Mouse (Mus musculus): ENCODE results near the gene Tmem217.

DNA sequence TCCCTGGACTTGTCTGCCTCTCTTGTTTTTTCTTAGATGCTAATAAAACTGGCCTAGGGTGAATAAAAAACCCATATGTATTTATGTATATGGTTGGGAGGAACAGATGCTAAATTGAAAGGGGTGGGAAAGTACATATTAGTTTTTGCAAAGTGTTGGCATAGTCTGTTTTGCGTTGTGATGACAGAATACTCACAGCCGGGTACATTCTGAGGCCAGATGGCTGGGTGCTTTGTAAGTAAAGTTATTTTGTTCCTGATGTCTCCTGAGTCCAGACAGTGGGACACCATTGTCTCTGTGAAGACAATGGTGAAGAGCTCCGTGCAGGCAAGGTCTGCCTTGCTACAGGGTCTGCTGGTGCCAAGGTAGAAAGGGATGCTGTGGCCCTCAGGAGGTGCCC, 32.6 kb upstream of the Tmem217 start:
- no peak for TF ChIP-seq CTCF (IDR thresholded peaks at IDR 0.05; ENCODE audit: control insufficient read depth, insufficient read depth, insufficient replicate concordance, low read depth, low read length)
- no peak for TF ChIP-seq POLR2A (IDR thresholded peaks at IDR 0.05; ENCODE audit: control insufficient read depth, low read depth, low read length)

Measured in testis, adult 2 months (tissue).